In genomic region chr2:143900821-143901351, GRCm38 (mm10) we compare ENCODE assay signal across 17 mouse cellular contexts. TPM values are rescaled to one million over a fixed set of nuclear protein-coding genes. Genes with fewer than 3 reads are reported as not detected.
DNase-seq lines count a peak whose midpoint lies in the region; ATAC-seq and TF ChIP-seq lines count a peak whose summit lies in the region.
"Had no signal": no experiment of that assay in that cellular context is flagged by ENCODE, and none has a peak within 500 bp of the region (broad histone marks: within the 10 kb centered on the region; RNA-seq: fewer than 3 reads in every experiment).

No protein-coding gene starts in this region.

- 62% methylated on average over 5 of the region's 5 CpGs for WGBS in lung, embryonic 16.5 days
- 56% methylated on average over 5 of the region's 5 CpGs for WGBS in intestine, postnatal 0 days
- WGBS in limb, embryonic 10.5 days: 80% methylated on average over 5 of the region's 5 CpGs

- no peak overlapping the region for H3K27ac ChIP-seq in lung, embryonic 16.5 days (ENCODE audit: low read length)
- 0 out of 2 replicates have a peak overlapping the region, but pooled peaks have one; percentile 22 for H3K27ac ChIP-seq in intestine, postnatal 0 days (ENCODE audit: low read depth, low read length)
- H3K27ac ChIP-seq in limb, embryonic 10.5 days: no peak overlapping the region
- H3K27ac ChIP-seq: embryonic facial prominence, embryonic 13.5 days; forebrain, embryonic 10.5 days; heart, embryonic 10.5 days; kidney, embryonic 15.5 days; liver, embryonic 14.5 days; neural tube, embryonic 12.5 days had no signal

- peak; percentile 6 for DNase-seq in gastrocnemius, postnatal 14 days
- no peak for DNase-seq in gastrocnemius, postnatal 36 days
- no peak for DNase-seq in lung, postnatal 14 days
- DNase-seq in limb, embryonic 10.5 days (ENCODE audit: low spot score): no peak
- DNase-seq: adrenal gland, postnatal 25 days; gastrocnemius, postnatal 10 days; heart, postnatal 4 days; right cerebral cortex, postnatal 14 days had no signal

- H3K9me3 ChIP-seq in lung, embryonic 16.5 days (ENCODE audit: control insufficient read depth, low read length): no peaks in the 10 kb centered on the region
- H3K9me3 ChIP-seq in intestine, postnatal 0 days (ENCODE audit: control insufficient read depth): no peaks in the 10 kb centered on the region
- H3K9me3 ChIP-seq in limb, embryonic 10.5 days (replicated peaks): no peaks in the 10 kb centered on the region
- H3K9me3 ChIP-seq: embryonic facial prominence, embryonic 13.5 days; forebrain, embryonic 10.5 days; heart, embryonic 10.5 days; kidney, embryonic 15.5 days; neural tube, embryonic 12.5 days had no signal

- peak; percentile 49; the same call in 1 of the 2 replicates for ATAC-seq in lung, embryonic 16.5 days (ENCODE audit: low read depth)
- peak; percentile 55 for ATAC-seq in intestine, postnatal 0 days
- 0 out of 2 replicates have a peak, but pooled peaks have one; percentile 19 for ATAC-seq in megakaryocyte progenitor cell, adult 5-6 weeks (replicated peaks; ENCODE audit: poor library complexity)

- H3K27me3 ChIP-seq in lung, embryonic 16.5 days (ENCODE audit: control insufficient read depth, insufficient read depth, low read depth, low read length): no peaks in the 10 kb centered on the region
- no peaks in the 10 kb centered on the region for H3K27me3 ChIP-seq in intestine, postnatal 0 days (replicated peaks; ENCODE audit: control insufficient read depth, insufficient read depth, low read length)
- H3K27me3 ChIP-seq in limb, embryonic 10.5 days (ENCODE audit: low read depth, poor library complexity, severe bottlenecking): no peaks in the 10 kb centered on the region
- H3K27me3 ChIP-seq: embryonic facial prominence, embryonic 13.5 days; kidney, embryonic 15.5 days; neural tube, embryonic 12.5 days had no signal

- intact Hi-C loops in gastrocnemius, postnatal 14 days (cut with DNase I; ENCODE audit: low total_unique reads): no loop called here
- intact Hi-C loops in gastrocnemius, postnatal 36 days (cut with DNase I): no loop called here

- no peak for TF ChIP-seq CTCF in intestine, postnatal 0 days (IDR thresholded peaks at IDR 0.05; ENCODE audit: low read depth)

- H3K36me3 ChIP-seq in lung, embryonic 16.5 days (ENCODE audit: control insufficient read depth, insufficient read depth, low read length): no peaks in the 10 kb centered on the region
- H3K36me3 ChIP-seq in intestine, postnatal 0 days (ENCODE audit: control insufficient read depth, insufficient read depth): no peaks in the 10 kb centered on the region
- H3K36me3 ChIP-seq in limb, embryonic 10.5 days: no peaks in the 10 kb centered on the region
- H3K36me3 ChIP-seq: embryonic facial prominence, embryonic 13.5 days; forebrain, embryonic 10.5 days; heart, embryonic 10.5 days; kidney, embryonic 15.5 days; neural tube, embryonic 12.5 days had no signal

- H3K4me1 ChIP-seq in lung, embryonic 16.5 days (replicated peaks; ENCODE audit: control insufficient read depth, insufficient read depth, low read length): no peaks in the 10 kb centered on the region; the same call in 1 of the 2 replicates
- peaks cover 27% of the 10 kb centered on the region for H3K4me1 ChIP-seq in intestine, postnatal 0 days (replicated peaks; ENCODE audit: control insufficient read depth, insufficient read depth, low read length)
- no peaks in the 10 kb centered on the region for H3K4me1 ChIP-seq in limb, embryonic 10.5 days
- H3K4me1 ChIP-seq: embryonic facial prominence, embryonic 13.5 days; forebrain, embryonic 10.5 days; kidney, embryonic 15.5 days; neural tube, embryonic 12.5 days had no signal

- no peak overlapping the region for H3K4me2 ChIP-seq in lung, embryonic 16.5 days (ENCODE audit: low read depth, low read length)
- H3K4me2 ChIP-seq in intestine, postnatal 0 days (replicated peaks; ENCODE audit: low read depth): no peak overlapping the region
- H3K4me2 ChIP-seq: embryonic facial prominence, embryonic 13.5 days; kidney, embryonic 15.5 days; neural tube, embryonic 12.5 days had no signal

- H3K4me3 ChIP-seq in lung, embryonic 16.5 days (ENCODE audit: low read length): no peak overlapping the region
- no peak overlapping the region for H3K4me3 ChIP-seq in intestine, postnatal 0 days (ENCODE audit: low read depth, low read length)
- no peak overlapping the region for H3K4me3 ChIP-seq in limb, embryonic 10.5 days
- H3K4me3 ChIP-seq: embryonic facial prominence, embryonic 13.5 days; forebrain, embryonic 10.5 days; heart, embryonic 10.5 days; kidney, embryonic 15.5 days; neural tube, embryonic 12.5 days had no signal

- H3K9ac ChIP-seq in lung, embryonic 16.5 days (ENCODE audit: low read length): no peak overlapping the region
- H3K9ac ChIP-seq in intestine, postnatal 0 days (ENCODE audit: low read depth, low read length): no peak overlapping the region
- H3K9ac ChIP-seq: embryonic facial prominence, embryonic 13.5 days; kidney, embryonic 15.5 days; liver, embryonic 14.5 days; neural tube, embryonic 12.5 days had no signal

RNA-seq across cellular contexts. Expression of gene Dstn, which starts 14.2 kb away (rescaled TPM):
- 10 to 100 TPM; 43.1 to 52.3 TPM for total RNA-seq in gastrocnemius, postnatal 14 days (2021)
- total RNA-seq in gastrocnemius, postnatal 36 days (2021): 10 to 100 TPM; 21.0 to 27.2 TPM
- 565 and 579 TPM in 2 replicates for polyA plus RNA-seq in lung, embryonic 16.5 days (2015; fragmentation: Nextera tagmentation; extraction: Ambion mirVana)
- polyA plus RNA-seq in intestine, postnatal 0 days (2015; fragmentation: Nextera tagmentation; extraction: Ambion mirVana): 801 and 835 TPM in 2 replicates
- total RNA-seq in megakaryocyte progenitor cell, adult 5-6 weeks (2015): 426 and 508 TPM in 2 replicates
- total RNA-seq in megakaryocyte progenitor cell, adult 5-6 weeks (2017): 607 and 687 TPM in 2 replicates
- 289 and 311 TPM in 2 replicates for polyA plus RNA-seq in limb, embryonic 10.5 days (2016; fragmentation: Nextera tagmentation; extraction: Ambion mirVana)

RNA-seq across cellular contexts. Expression of gene Bfsp1, which starts 37.9 kb away (rescaled TPM):
- under 1 TPM; 0.53 to 0.66 TPM for total RNA-seq in gastrocnemius, postnatal 14 days (2021)
- under 1 TPM; 0.28 to 0.37 TPM for total RNA-seq in gastrocnemius, postnatal 36 days (2021)
- 1.6 and 2.2 TPM in 2 replicates for polyA plus RNA-seq in lung, embryonic 16.5 days (2015; fragmentation: Nextera tagmentation; extraction: Ambion mirVana)
- polyA plus RNA-seq in intestine, postnatal 0 days (2015; fragmentation: Nextera tagmentation; extraction: Ambion mirVana): 4.5 and 5.3 TPM in 2 replicates
- total RNA-seq in megakaryocyte progenitor cell, adult 5-6 weeks (2015): 0.07 TPM in 1 of 2 replicates, not detected in the other
- total RNA-seq in megakaryocyte progenitor cell, adult 5-6 weeks (2017): 0.50 TPM in 1 of 2 replicates, not detected in the other
- 0.95 and 1.1 TPM in 2 replicates for polyA plus RNA-seq in limb, embryonic 10.5 days (2016; fragmentation: Nextera tagmentation; extraction: Ambion mirVana)

Comparison
In these comparisons a context has a peak if more than half of its experiments do, and no peak if none do; other contexts are left out.
1. RNA of gene Dstn, which starts 14.2 kb away (total RNA-seq): 426 to 687 TPM in megakaryocyte progenitor cell, adult 5-6 weeks; 43.1 to 52.3 TPM in gastrocnemius, postnatal 14 days and 21.0 to 27.2 TPM in gastrocnemius, postnatal 36 days; every median in the first group is over 4 times any median in the second.
2. Peak in every context shown above with its lines, with median percentiles within 50 percentile points of each other: ATAC-seq.